Mouse (Mus musculus): ENCODE data around the gene Bcl2l12. TPM values are rescaled to one million over a fixed set of nuclear protein-coding genes. Genes with fewer than 3 reads are reported as not detected.

The Bcl2l12 gene
- polyA plus RNA-seq, 1 experiment from 2014 or later = 23.0 TPM

GRCm38 (mm10) chr7:44953561-44953960 lies 45.0 kb downstream of the Bcl2l12 start:
- no peak overlapping the region for H3K27ac ChIP-seq (replicated peaks)
- H3K9ac ChIP-seq (ENCODE audit: low read length) = no peak overlapping the region
- WGBS = 72% methylated on average over 14 of the region's 14 CpGs
- no peak overlapping the region for H3K4me3 ChIP-seq (ENCODE audit: low read depth, low read length)
- TF ChIP-seq CTCF (IDR thresholded peaks at IDR 0.05; ENCODE audit: low read depth) (no peak), EP300 (optimal IDR thresholded peaks at IDR 0.05) (no peak)
- no peaks in the 10 kb centered on the region for H3K27me3 ChIP-seq (ENCODE audit: control insufficient read depth, insufficient read depth, low read length)
- no peaks in the 10 kb centered on the region for H3K36me3 ChIP-seq (ENCODE audit: control insufficient read depth, insufficient read depth, low read length)
- no peaks in the 10 kb centered on the region for H3K9me3 ChIP-seq (ENCODE audit: control insufficient read depth, low read length)
- ATAC-seq (ENCODE audit: low FRiP score, low TSS enrichment) (no peak), DNase-seq (ENCODE audit: low spot score) (no peak)
- no peaks in the 10 kb centered on the region for H3K4me1 ChIP-seq (replicated peaks; ENCODE audit: control insufficient read depth, insufficient read depth)
- H3K4me2 ChIP-seq (replicated peaks; ENCODE audit: low read depth) = no peak overlapping the region

GRCm38 (mm10) chr7:44952611-44953306 lies 45.8 kb downstream of the Bcl2l12 start:
- Histone ChIP-seq H3K4me2 (replicated peaks; ENCODE audit: low read depth) (peak overlapping the region; percentile 90), H3K27ac (replicated peaks) (peak overlapping the region; percentile 86), H3K4me3 (ENCODE audit: low read depth, low read length) (peak overlapping the region; percentile 52), H3K9ac (ENCODE audit: low read length) (peak overlapping the region; percentile 62), H3K27me3 (ENCODE audit: control insufficient read depth, insufficient read depth, low read length) (no peaks in the 10 kb centered on the region), H3K9me3 (ENCODE audit: control insufficient read depth, low read length) (no peaks in the 10 kb centered on the region), H3K4me1 (replicated peaks; ENCODE audit: control insufficient read depth, insufficient read depth) (no peaks in the 10 kb centered on the region), H3K36me3 (ENCODE audit: control insufficient read depth, insufficient read depth, low read length) (no peaks in the 10 kb centered on the region)
- TF ChIP-seq CTCF (IDR thresholded peaks at IDR 0.05; ENCODE audit: low read depth) (0 out of 2 replicates have a peak, but pooled peaks have one; percentile 6), EP300 (optimal IDR thresholded peaks at IDR 0.05) (no peak)
- ATAC-seq (ENCODE audit: low FRiP score, low TSS enrichment) = peak; percentile 90
- DNase-seq (ENCODE audit: low spot score) = peak; percentile 95
- 6% methylated on average over 24 of the region's 24 CpGs for WGBS

DNA sequence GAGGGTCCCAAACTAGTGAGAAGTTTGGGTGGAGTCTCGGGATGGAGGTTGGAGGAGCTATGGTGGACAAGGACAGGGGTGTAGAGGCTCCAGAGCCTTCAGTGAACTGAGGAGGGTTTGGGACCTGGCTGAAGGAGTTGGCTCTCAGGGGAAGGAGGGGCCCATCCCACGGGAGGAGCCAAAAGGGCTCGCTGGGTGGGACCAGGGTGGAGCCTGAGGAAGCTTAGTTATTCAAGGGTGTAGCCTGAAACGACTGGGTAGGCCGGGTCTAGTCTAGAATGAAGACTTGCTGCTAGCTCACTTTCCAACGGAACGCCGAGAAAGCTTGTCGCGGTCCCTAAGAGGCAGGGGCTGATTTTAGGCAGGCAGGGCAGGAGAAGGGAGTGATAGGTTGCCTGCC lies 46.6 kb downstream of the Bcl2l12 start:
- under 1% methylated on average over 10 of the region's 10 CpGs for WGBS

GRCm38 (mm10) chr7:44949922-44950321 lies 48.6 kb downstream of the Bcl2l12 start:
- Histone ChIP-seq H3K27me3 (ENCODE audit: control insufficient read depth, insufficient read depth, low read length) (no peaks in the 10 kb centered on the region), H3K9ac (ENCODE audit: low read length) (no peak overlapping the region), H3K4me3 (ENCODE audit: low read depth, low read length) (no peak overlapping the region), H3K36me3 (ENCODE audit: control insufficient read depth, insufficient read depth, low read length) (no peaks in the 10 kb centered on the region), H3K4me2 (replicated peaks; ENCODE audit: low read depth) (no peak overlapping the region), H3K27ac (replicated peaks) (no peak overlapping the region), H3K9me3 (ENCODE audit: control insufficient read depth, low read length) (no peaks in the 10 kb centered on the region), H3K4me1 (replicated peaks; ENCODE audit: control insufficient read depth, insufficient read depth) (no peaks in the 10 kb centered on the region)
- 68% methylated on average over 6 of the region's 6 CpGs for WGBS
- ATAC-seq (ENCODE audit: low FRiP score, low TSS enrichment) (no peak), DNase-seq (ENCODE audit: low spot score) (no peak)
- TF ChIP-seq EP300 (optimal IDR thresholded peaks at IDR 0.05) = no peak
- no peak for TF ChIP-seq CTCF (IDR thresholded peaks at IDR 0.05; ENCODE audit: low read depth)

More for the DNA sequence above, 46.6 kb downstream of the Bcl2l12 start:
- Histone ChIP-seq H3K9ac (ENCODE audit: low read length) (peak overlapping the region; percentile 62), H3K36me3 (ENCODE audit: control insufficient read depth, insufficient read depth, low read length) (no peaks in the 10 kb centered on the region), H3K9me3 (ENCODE audit: control insufficient read depth, low read length) (no peaks in the 10 kb centered on the region), H3K27ac (replicated peaks) (peak overlapping the region; percentile 86), H3K4me2 (replicated peaks; ENCODE audit: low read depth) (peak overlapping the region; percentile 90), H3K27me3 (ENCODE audit: control insufficient read depth, insufficient read depth, low read length) (no peaks in the 10 kb centered on the region), H3K4me1 (replicated peaks; ENCODE audit: control insufficient read depth, insufficient read depth) (no peaks in the 10 kb centered on the region), H3K4me3 (ENCODE audit: low read depth, low read length) (peak overlapping the region; percentile 52)
- DNase-seq (ENCODE audit: low spot score) (peak; percentile 88), ATAC-seq (ENCODE audit: low FRiP score, low TSS enrichment) (peak; percentile 87)
- no peak for TF ChIP-seq EP300 (optimal IDR thresholded peaks at IDR 0.05)

DNA sequence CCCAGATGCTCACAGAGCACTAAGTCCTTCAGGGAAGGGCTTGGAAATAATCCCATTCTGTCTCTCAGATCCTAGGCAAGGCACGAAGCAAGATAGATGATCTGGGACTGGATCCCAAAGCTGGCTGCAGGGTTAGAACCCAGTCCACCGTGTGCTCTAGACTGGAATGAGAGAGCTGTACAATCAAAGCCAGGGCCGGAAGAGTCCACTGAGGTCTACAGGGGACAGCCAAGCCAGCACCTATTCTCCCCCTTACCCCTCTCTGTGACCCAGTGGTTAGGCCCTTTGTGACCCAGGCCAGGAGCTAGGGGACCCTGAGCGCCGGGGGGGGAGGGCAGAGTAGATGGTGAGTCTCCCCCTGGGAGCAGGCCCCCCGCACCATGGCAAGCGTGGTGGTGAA lies 55.6 kb downstream of the Bcl2l12 start, which contains the start of gene Tsks:
Gene Tsks, plus strand, starts transcription at position 301 of the 400 bp plus-strand sequence.
- WGBS = 71% methylated on average over 7 of the region's 7 CpGs

More for the DNA sequence above, 55.6 kb downstream of the Bcl2l12 start, which contains the start of gene Tsks:
- Histone ChIP-seq H3K4me1 (replicated peaks; ENCODE audit: control insufficient read depth, insufficient read depth) (no peaks in the 10 kb centered on the region), H3K4me2 (replicated peaks; ENCODE audit: low read depth) (no peak within 1 kb of the TSS), H3K36me3 (ENCODE audit: control insufficient read depth, insufficient read depth, low read length) (no peaks in the 10 kb centered on the region), H3K9me3 (ENCODE audit: control insufficient read depth, low read length) (no peaks in the 10 kb centered on the region), H3K27me3 (ENCODE audit: control insufficient read depth, insufficient read depth, low read length) (no peaks in the 10 kb centered on the region), H3K9ac (ENCODE audit: low read length) (no peak within 1 kb of the TSS), H3K27ac (replicated peaks) (no peak within 1 kb of the TSS), H3K4me3 (ENCODE audit: low read depth, low read length) (no peak within 1 kb of the TSS)
- DNase-seq (ENCODE audit: low spot score) (no peak), ATAC-seq (ENCODE audit: low FRiP score, low TSS enrichment) (no peak)
- TF ChIP-seq EP300 (optimal IDR thresholded peaks at IDR 0.05) = no peak
- no peak for TF ChIP-seq CTCF (IDR thresholded peaks at IDR 0.05; ENCODE audit: low read depth)

Small RNAs within 50 kb of the gene (microRNA-seq; reads per million reads assigned to microRNA genes)
- not detected for gene Mir7054

Other genes starting within 250 kb of the Bcl2l12 start
- 0.30 and 0.42 TPM in 2 replicates for gene Zfp473, start 247.7 kb downstream of the Bcl2l12 start, polyA plus RNA-seq (2015; fragmentation: Nextera tagmentation; extraction: Ambion mirVana)
- gene Nup62, start 182.6 kb downstream of the Bcl2l12 start, polyA plus RNA-seq (2015; fragmentation: Nextera tagmentation; extraction: Ambion mirVana) = 33.4 and 34.9 TPM in 2 replicates
- 0.69 and 0.75 TPM in 2 replicates for gene Il4i1, start 182.3 kb downstream of the Bcl2l12 start, polyA plus RNA-seq (2015; fragmentation: Nextera tagmentation; extraction: Ambion mirVana)
- 7.3 and 7.7 TPM in 2 replicates for gene Atf5, start 182.1 kb downstream of the Bcl2l12 start, polyA plus RNA-seq (2015; fragmentation: Nextera tagmentation; extraction: Ambion mirVana)
- gene Akt1s1, start 149.7 kb downstream of the Bcl2l12 start, polyA plus RNA-seq (2015; fragmentation: Nextera tagmentation; extraction: Ambion mirVana) = 70.8 and 75.2 TPM in 2 replicates
- gene Tbc1d17, start 149.6 kb downstream of the Bcl2l12 start, polyA plus RNA-seq (2015; fragmentation: Nextera tagmentation; extraction: Ambion mirVana) = 45.4 and 48.0 TPM in 2 replicates
- gene Pnkp, start 141.6 kb downstream of the Bcl2l12 start, polyA plus RNA-seq (2015; fragmentation: Nextera tagmentation; extraction: Ambion mirVana) = 23.5 and 25.7 TPM in 2 replicates
- 159 and 179 TPM in 2 replicates for gene Ptov1, start 128.9 kb downstream of the Bcl2l12 start, polyA plus RNA-seq (2015; fragmentation: Nextera tagmentation; extraction: Ambion mirVana)
- 64.4 and 75.3 TPM in 2 replicates for gene Med25, start 106.0 kb downstream of the Bcl2l12 start, polyA plus RNA-seq (2015; fragmentation: Nextera tagmentation; extraction: Ambion mirVana)
- gene Fuz, start 102.6 kb downstream of the Bcl2l12 start, polyA plus RNA-seq (2015; fragmentation: Nextera tagmentation; extraction: Ambion mirVana) = 13.1 and 15.6 TPM in 2 replicates
- gene Ap2a1, start 69.2 kb downstream of the Bcl2l12 start, polyA plus RNA-seq (2015; fragmentation: Nextera tagmentation; extraction: Ambion mirVana) = 29.3 and 33.9 TPM in 2 replicates
- gene Tsks, start 55.5 kb downstream of the Bcl2l12 start, polyA plus RNA-seq (2015; fragmentation: Nextera tagmentation; extraction: Ambion mirVana) = 0.08 TPM in 1 of 2 replicates, not detected in the other
- gene Cpt1c, start 23.9 kb downstream of the Bcl2l12 start, polyA plus RNA-seq (2015; fragmentation: Nextera tagmentation; extraction: Ambion mirVana) = 5.6 and 7.3 TPM in 2 replicates
- 181 and 185 TPM in 2 replicates for gene Prmt1, start 12.1 kb downstream of the Bcl2l12 start, polyA plus RNA-seq (2015; fragmentation: Nextera tagmentation; extraction: Ambion mirVana)
- 55.7 and 59.8 TPM in 2 replicates for gene Irf3, start 1.1 kb downstream of the Bcl2l12 start, polyA plus RNA-seq (2015; fragmentation: Nextera tagmentation; extraction: Ambion mirVana)
- 14.9 and 18.6 TPM in 2 replicates for gene Scaf1, start 17.7 kb upstream of the Bcl2l12 start, polyA plus RNA-seq (2015; fragmentation: Nextera tagmentation; extraction: Ambion mirVana)
- gene Rras, start 19.2 kb upstream of the Bcl2l12 start, polyA plus RNA-seq (2015; fragmentation: Nextera tagmentation; extraction: Ambion mirVana) = 81.5 and 87.2 TPM in 2 replicates
- gene Prr12, start 54.2 kb upstream of the Bcl2l12 start, polyA plus RNA-seq (2015; fragmentation: Nextera tagmentation; extraction: Ambion mirVana) = 3.4 and 3.8 TPM in 2 replicates
- gene Nosip, start 63.7 kb upstream of the Bcl2l12 start, polyA plus RNA-seq (2015; fragmentation: Nextera tagmentation; extraction: Ambion mirVana) = 43.0 and 44.1 TPM in 2 replicates
- gene Prrg2, start 64.0 kb upstream of the Bcl2l12 start, polyA plus RNA-seq (2015; fragmentation: Nextera tagmentation; extraction: Ambion mirVana) = 33.6 and 37.4 TPM in 2 replicates
- gene Rcn3, start 93.5 kb upstream of the Bcl2l12 start, polyA plus RNA-seq (2015; fragmentation: Nextera tagmentation; extraction: Ambion mirVana) = 157 and 176 TPM in 2 replicates
- gene Fcgrt, start 105.1 kb upstream of the Bcl2l12 start, polyA plus RNA-seq (2015; fragmentation: Nextera tagmentation; extraction: Ambion mirVana) = 76.1 and 76.9 TPM in 2 replicates
- 1,142 and 1,191 TPM in 2 replicates for gene Rps11, start 125.7 kb upstream of the Bcl2l12 start, polyA plus RNA-seq (2015; fragmentation: Nextera tagmentation; extraction: Ambion mirVana)
- gene Rpl13a, start 130.0 kb upstream of the Bcl2l12 start, polyA plus RNA-seq (2015; fragmentation: Nextera tagmentation; extraction: Ambion mirVana) = 1,442 and 1,485 TPM in 2 replicates
- gene Gm45713, start 137.5 kb upstream of the Bcl2l12 start, polyA plus RNA-seq (2015; fragmentation: Nextera tagmentation; extraction: Ambion mirVana) = 0.17 and 1.1 TPM in 2 replicates
- gene Flt3l, start 137.7 kb upstream of the Bcl2l12 start, polyA plus RNA-seq (2015; fragmentation: Nextera tagmentation; extraction: Ambion mirVana) = 2.2 and 2.3 TPM in 2 replicates
- 48.8 and 49.0 TPM in 2 replicates for gene Pih1d1, start 155.6 kb upstream of the Bcl2l12 start, polyA plus RNA-seq (2015; fragmentation: Nextera tagmentation; extraction: Ambion mirVana)
- 24.6 and 25.6 TPM in 2 replicates for gene Aldh16a1, start 155.9 kb upstream of the Bcl2l12 start, polyA plus RNA-seq (2015; fragmentation: Nextera tagmentation; extraction: Ambion mirVana)
- gene Slc17a7, start 165.2 kb upstream of the Bcl2l12 start, polyA plus RNA-seq (2015; fragmentation: Nextera tagmentation; extraction: Ambion mirVana) = 0.07 TPM in 1 of 2 replicates, not detected in the other
- gene Gfy, start 180.9 kb upstream of the Bcl2l12 start, polyA plus RNA-seq (2015; fragmentation: Nextera tagmentation; extraction: Ambion mirVana) = not detected in 2 replicates
- not detected in 2 replicates for gene Pth2, start 182.3 kb upstream of the Bcl2l12 start, polyA plus RNA-seq (2015; fragmentation: Nextera tagmentation; extraction: Ambion mirVana)
- gene Ccdc155, start 206.2 kb upstream of the Bcl2l12 start, polyA plus RNA-seq (2015; fragmentation: Nextera tagmentation; extraction: Ambion mirVana) = 0.07 and 0.13 TPM in 2 replicates
- 48.4 TPM in 2 replicates for gene Dkkl1, start 213.4 kb upstream of the Bcl2l12 start, polyA plus RNA-seq (2015; fragmentation: Nextera tagmentation; extraction: Ambion mirVana)
- gene Tead2, start 217.0 kb upstream of the Bcl2l12 start, polyA plus RNA-seq (2015; fragmentation: Nextera tagmentation; extraction: Ambion mirVana) = 26.8 and 29.5 TPM in 2 replicates
- gene Cd37, start 240.4 kb upstream of the Bcl2l12 start, polyA plus RNA-seq (2015; fragmentation: Nextera tagmentation; extraction: Ambion mirVana) = 1.5 and 1.8 TPM in 2 replicates
- 0.07 and 0.18 TPM in 2 replicates for gene Slc6a16, start 242.4 kb upstream of the Bcl2l12 start, polyA plus RNA-seq (2015; fragmentation: Nextera tagmentation; extraction: Ambion mirVana)